Mouse (Mus musculus) spleen, adult 2 months (tissue): Measurements from ENCODE around the gene Gm7929. TPM values are rescaled to one million over a fixed set of nuclear protein-coding genes. Genes with fewer than 3 reads are reported as not detected.
"Not testable (repeated sequence)": the region's sequence is repeated elsewhere in the genome, so short reads cannot be mapped to it uniquely, and the experiment has no call there.

ENCODE experiments used
- DNase-seq, 2 experiments: peaks; one replicate each; pipeline versions ENCODE4 v3.0.0 to v3.0.0-alpha.2; 2012 to 2021; ENCODE audit warnings: low spot score in 2 of 2, low read depth in 1 of 2
- H3K27ac ChIP-seq: fragments of 200-500 bp; 2 replicates; pipeline ENCODE4 v1.5.1; 2012; ENCODE audit warnings: low read length, inconsistent platforms; ENCODE audit not compliant: insufficient read depth
- H3K27me3 ChIP-seq: fragments of 200-500 bp; 2 replicates; pipeline ENCODE4 v1.6.1; 2012; ENCODE audit warnings: mild to moderate bottlenecking, moderate library complexity, low read length, inconsistent platforms; ENCODE audit not compliant: control insufficient read depth, insufficient read depth
- H3K36me3 ChIP-seq: fragments of 200-500 bp; 2 replicates; pipeline ENCODE4 v1.6.1; 2012; ENCODE audit warnings: mild to moderate bottlenecking, low read length, inconsistent platforms; ENCODE audit not compliant: control insufficient read depth, insufficient read depth
- H3K4me1 ChIP-seq: fragments of 200-500 bp; 2 replicates; pipeline ENCODE4 v1.6.1; 2011; ENCODE audit warnings: inconsistent platforms; ENCODE audit not compliant: control insufficient read depth, insufficient read depth, insufficient read length
- H3K4me3 ChIP-seq: fragments of 200-500 bp; 2 replicates; pipeline ENCODE4 v1.5.1; 2011; ENCODE audit warnings: mild to moderate bottlenecking, inconsistent platforms; ENCODE audit not compliant: insufficient read depth, insufficient read length; ENCODE audit errors: extremely low read depth
- WGBS: fragments of 180-500 bp; shearing (Covaris S2); methylation state at CpG from one replicate; pipeline ENCODE4 v1.1.7; 2018; 5-methylcytosine and 5-hydroxymethylcytosine counted together
- polyA plus RNA-seq: library from polyadenylated mRNA; depleted of rRNA; stranded (reverse); fragments of >200 nt; gene quantifications from 2 replicates; pipeline ENCODE4 v1.2.3, GENCODE M21; 2012; rRNA removed

The Gm7929 gene
- polyA plus RNA-seq, result not detected in 2 replicates

- H3K36me3 ChIP-seq, H3K4me3 ChIP-seq, H3K4me1 ChIP-seq, H3K27me3 ChIP-seq, DNase-seq, H3K27ac ChIP-seq: not testable (repeated sequence)
- WGBS, result 83% methylated on average over 1 of the region's 1 CpGs
These were observed at the start of gene Gm7929 for GRCm38 (mm10) chr14:41750514-41750913. TSS of gene Gm7929 (minus strand) at chr14:41750614.

- not testable (repeated sequence) for H3K4me1 ChIP-seq, H3K27me3 ChIP-seq, H3K4me3 ChIP-seq, DNase-seq, H3K27ac ChIP-seq, H3K36me3 ChIP-seq
These were observed 21.9 kb upstream of the Gm7929 start, which contains the start of gene Gm47189 for GRCm38 (mm10) chr14:41772341-41772740. TSS of gene Gm47189 (minus strand) at chr14:41772441.

- not testable (repeated sequence) for H3K4me1 ChIP-seq, H3K4me3 ChIP-seq, H3K27ac ChIP-seq, H3K27me3 ChIP-seq, H3K36me3 ChIP-seq
- DNase-seq, result peak in 1 of 2 experiments; percentile 2
- 89% methylated on average over 2 of the region's 3 CpGs for WGBS
These were observed 5.5 kb upstream of the Gm7929 start for GRCm38 (mm10) chr14:41755931-41756330.

- H3K27me3 ChIP-seq, DNase-seq, H3K4me1 ChIP-seq, H3K4me3 ChIP-seq, H3K36me3 ChIP-seq, H3K27ac ChIP-seq: not testable (repeated sequence)
- 73% methylated on average over 17 of the region's 17 CpGs for WGBS
These were observed 27.0 kb downstream of the Gm7929 start for GRCm38 (mm10) chr14:41723437-41723836.

- DNase-seq, H3K27me3 ChIP-seq, H3K4me1 ChIP-seq, H3K4me3 ChIP-seq, H3K27ac ChIP-seq, H3K36me3 ChIP-seq: not testable (repeated sequence)
- WGBS, result 88% methylated on average over 1 of the region's 1 CpGs
These were observed 33.2 kb downstream of the Gm7929 start for GRCm38 (mm10) chr14:41717180-41717579.

GRCm38 (mm10) chr14:41701785-41702184 lies 48.6 kb downstream of the Gm7929 start, which contains the start of gene Gm8068:
TSS of gene Gm8068 (minus strand) at chr14:41701885.
- H3K4me1 ChIP-seq, H3K27me3 ChIP-seq, H3K36me3 ChIP-seq, H3K27ac ChIP-seq, DNase-seq, H3K4me3 ChIP-seq: not testable (repeated sequence)
- no CpG with 5 or more reads among the region's 3 CpGs for WGBS

Other genes with a start within 250 kb of the Gm7929 start
- not detected in 2 replicates for gene Gm7970, start 195.0 kb downstream of the Gm7929 start, polyA plus RNA-seq
- gene 1700049E17Rik2, start 177.4 kb downstream of the Gm7929 start, polyA plus RNA-seq, result not detected in 2 replicates
- not detected in 2 replicates for gene Gm3072, start 126.0 kb downstream of the Gm7929 start, polyA plus RNA-seq
- not detected in 2 replicates for gene Gm3676, start 104.1 kb downstream of the Gm7929 start, polyA plus RNA-seq
- not detected in 2 replicates for gene Gm8068, start 48.7 kb downstream of the Gm7929 start, polyA plus RNA-seq
- not detected in 2 replicates for gene Gm47189, start 21.8 kb upstream of the Gm7929 start, polyA plus RNA-seq
- gene Gm7980, start 156.7 kb upstream of the Gm7929 start, polyA plus RNA-seq, result not detected in 2 replicates
- gene 1700049E17Rik1, start 174.3 kb upstream of the Gm7929 start, polyA plus RNA-seq, result not detected in 2 replicates
- gene 1700024B05Rik, start 193.4 kb upstream of the Gm7929 start, polyA plus RNA-seq, result not detected in 2 replicates
- not detected in 2 replicates for gene Gm6401, start 217.3 kb upstream of the Gm7929 start, polyA plus RNA-seq
- gene Gm3543, start 232.7 kb upstream of the Gm7929 start, polyA plus RNA-seq, result not detected in 2 replicates